Mouse (Mus musculus): ENCODE measurements around the gene Hist1h1a.

DNA sequence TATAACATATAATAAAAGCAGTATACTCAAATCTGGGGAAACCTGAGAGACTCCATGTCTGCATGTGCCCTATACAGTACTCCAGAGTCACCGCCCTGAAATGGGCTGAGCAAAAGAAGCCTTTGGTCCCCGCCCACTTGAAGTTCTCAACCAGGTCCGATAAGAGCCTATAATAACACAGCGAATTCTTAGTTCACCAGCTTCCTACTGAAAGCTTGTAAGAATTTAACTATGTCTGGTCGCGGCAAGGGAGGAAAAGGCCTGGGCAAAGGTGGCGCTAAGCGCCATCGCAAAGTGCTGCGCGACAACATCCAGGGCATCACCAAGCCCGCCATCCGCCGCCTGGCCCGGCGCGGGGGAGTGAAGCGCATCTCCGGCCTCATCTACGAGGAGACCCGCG lies 6.7 kb upstream of the Hist1h1a start, which contains the start of gene Hist1h4b:
- no peak for TF ChIP-seq CTCF (IDR thresholded peaks at IDR 0.05; ENCODE audit: extremely low read depth, insufficient read depth, low read length)
- peak; percentile 93 for TF ChIP-seq POLR2A (IDR thresholded peaks at IDR 0.05; ENCODE audit: extremely low read depth, insufficient read depth, low read length)
